Mouse (Mus musculus): ENCODE results near the gene Arhgap45.

DNA sequence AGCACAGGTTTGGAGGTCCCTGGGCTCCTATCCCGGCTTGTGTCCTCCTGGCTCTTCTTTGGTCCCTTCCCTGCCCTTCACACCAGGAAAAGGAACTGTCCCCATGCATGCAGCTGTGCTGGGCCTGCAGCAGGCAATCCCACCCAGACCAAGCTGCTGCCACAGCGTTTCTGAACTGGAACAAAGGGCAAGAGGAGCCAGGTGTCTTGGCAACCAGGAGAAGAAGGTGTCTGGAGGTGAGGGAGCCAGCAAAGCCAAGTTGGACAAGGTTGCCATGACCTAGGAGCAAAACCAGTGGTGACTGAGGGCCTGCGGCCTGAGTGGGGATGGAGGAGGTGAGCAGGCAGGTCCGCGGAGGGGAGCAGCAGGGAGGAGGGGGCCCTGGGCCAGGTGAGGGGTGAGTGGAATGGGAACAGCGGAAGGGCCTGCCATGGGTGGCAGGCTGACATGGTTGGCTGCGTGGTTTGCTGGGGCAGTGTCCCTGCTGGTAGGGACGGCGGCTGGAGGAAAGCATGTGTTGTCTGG lies 30.6 kb downstream of the Arhgap45 start, which contains the start of gene Gpx4:
- TF ChIP-seq MAX (IDR thresholded peaks at IDR 0.05; ENCODE audit: low read depth) = no peak
- TF ChIP-seq POLR2A (IDR thresholded peaks at IDR 0.05; ENCODE audit: insufficient read length, low read depth) = no peak
- TF ChIP-seq TCF12 (IDR thresholded peaks at IDR 0.05; ENCODE audit: insufficient read depth, poor library complexity, severe bottlenecking) = no peak
- TF ChIP-seq USF1 (IDR thresholded peaks at IDR 0.05; ENCODE audit: low read depth) = no peak
- no peak for TF ChIP-seq MYOG (IDR thresholded peaks at IDR 0.05; ENCODE audit: control insufficient read depth in 1 of 3, insufficient read depth in 1 of 3, insufficient read length in 2 of 3, low read depth in 2 of 3)
- no peak for TF ChIP-seq POLR2AphosphoS2 (IDR thresholded peaks at IDR 0.05; ENCODE audit: insufficient read length, low read depth)
- no peak for TF ChIP-seq SRF (IDR thresholded peaks at IDR 0.05; ENCODE audit: control insufficient read depth, insufficient read length, low read depth)
- TF ChIP-seq MYOD1 (IDR thresholded peaks at IDR 0.05; ENCODE audit: control insufficient read depth in 1 of 3, insufficient read length in 2 of 3, low read depth in 2 of 3) = no peak
- TF ChIP-seq CEBPB (IDR thresholded peaks at IDR 0.05; ENCODE audit: insufficient read depth, poor library complexity, severe bottlenecking) = no peak
- no peak for TF ChIP-seq E2F4 (IDR thresholded peaks at IDR 0.05; ENCODE audit: insufficient read depth)
- no peak for TF ChIP-seq TCF3 (IDR thresholded peaks at IDR 0.05; ENCODE audit: insufficient read length, low read depth)

Data from myocyte (in vitro differentiated cells).